Mouse (Mus musculus) thymus, postnatal 0 days (tissue): ENCODE measurements around the gene Islr2. TPM values are rescaled to one million over a fixed set of nuclear protein-coding genes. Genes with fewer than 3 reads are reported as not detected.
A peak's percentile ranks its signal among the peaks of the same experiment; 100 is the strongest.

ENCODE experiments used
- DNase-seq: peaks from one replicate; pipeline ENCODE4 v3.0.0-alpha.2; 2015; ENCODE audit warnings: low spot score
- polyA plus RNA-seq: library from polyadenylated mRNA; unstranded; fragments of >200 nt; fragmentation: Nextera tagmentation; extraction: Ambion mirVana; gene quantifications from 2 replicates; pipeline ENCODE4 v1.2.1, GENCODE M21; 2015

The Islr2 gene
- polyA plus RNA-seq, 1 experiment from 2014 or later = not detected

- peak; percentile 15 for DNase-seq
These were observed 6.1 kb downstream of the Islr2 start for GRCm38 (mm10) chr9:58197781-58198701.

- DNase-seq = no peak
These were observed 7.2 kb downstream of the Islr2 start for GRCm38 (mm10) chr9:58196610-58197567.

- no peak for DNase-seq
These were observed 8.0 kb downstream of the Islr2 start for GRCm38 (mm10) chr9:58196141-58196540.

GRCm38 (mm10) chr9:58195671-58196070 lies 8.4 kb downstream of the Islr2 start:
- no peak for DNase-seq

- no peak for DNase-seq
These were observed 9.9 kb downstream of the Islr2 start for GRCm38 (mm10) chr9:58194222-58194621.

GRCm38 (mm10) chr9:58184456-58184855 lies 19.7 kb downstream of the Islr2 start:
- no peak for DNase-seq

GRCm38 (mm10) chr9:58179390-58179789 lies 24.7 kb downstream of the Islr2 start:
- no peak for DNase-seq

GRCm38 (mm10) chr9:58177165-58177564 lies 27.0 kb downstream of the Islr2 start:
- DNase-seq = no peak

GRCm38 (mm10) chr9:58175745-58176487 lies 28.2 kb downstream of the Islr2 start:
- DNase-seq = no peak

- no peak for DNase-seq
These were observed 29.3 kb downstream of the Islr2 start for GRCm38 (mm10) chr9:58174818-58175251.

GRCm38 (mm10) chr9:58172863-58173262 lies 31.3 kb downstream of the Islr2 start:
- no peak for DNase-seq

GRCm38 (mm10) chr9:58169426-58169825 lies 34.7 kb downstream of the Islr2 start:
- no peak for DNase-seq

GRCm38 (mm10) chr9:58168880-58169279 lies 35.2 kb downstream of the Islr2 start:
- no peak for DNase-seq

GRCm38 (mm10) chr9:58165779-58166178 lies 38.3 kb downstream of the Islr2 start:
- DNase-seq = no peak

GRCm38 (mm10) chr9:58163146-58163545 lies 41.0 kb downstream of the Islr2 start:
- no peak for DNase-seq

GRCm38 (mm10) chr9:58162173-58162572 lies 41.9 kb downstream of the Islr2 start:
- no peak for DNase-seq

GRCm38 (mm10) chr9:58160315-58160714 lies 43.8 kb downstream of the Islr2 start:
- no peak for DNase-seq

GRCm38 (mm10) chr9:58159855-58160254 lies 44.3 kb downstream of the Islr2 start:
- no peak for DNase-seq

- peak; percentile 16 for DNase-seq
These were observed 45.4 kb downstream of the Islr2 start for GRCm38 (mm10) chr9:58158541-58159311.

- DNase-seq = no peak
These were observed 46.3 kb downstream of the Islr2 start for GRCm38 (mm10) chr9:58157838-58158237.
